Mouse (Mus musculus) spleen, adult 2 months (tissue): ENCODE results near the gene Rcor3.

Source experiments
- CTCF ChIP-seq: fragments of 200-500 bp; IDR thresholded peaks from 2 replicates; pipeline ENCODE4 v1.5.1; 2011; ENCODE audit warnings: mild to moderate bottlenecking, inconsistent platforms; ENCODE audit not compliant: insufficient read depth, insufficient read length, insufficient replicate concordance; ENCODE audit errors: extremely low read depth
- POLR2A ChIP-seq: fragments of 200-500 bp; IDR thresholded peaks from 2 replicates; pipeline ENCODE4 v1.6.1; 2011; ENCODE audit warnings: low read depth, low read length, inconsistent platforms

DNA sequence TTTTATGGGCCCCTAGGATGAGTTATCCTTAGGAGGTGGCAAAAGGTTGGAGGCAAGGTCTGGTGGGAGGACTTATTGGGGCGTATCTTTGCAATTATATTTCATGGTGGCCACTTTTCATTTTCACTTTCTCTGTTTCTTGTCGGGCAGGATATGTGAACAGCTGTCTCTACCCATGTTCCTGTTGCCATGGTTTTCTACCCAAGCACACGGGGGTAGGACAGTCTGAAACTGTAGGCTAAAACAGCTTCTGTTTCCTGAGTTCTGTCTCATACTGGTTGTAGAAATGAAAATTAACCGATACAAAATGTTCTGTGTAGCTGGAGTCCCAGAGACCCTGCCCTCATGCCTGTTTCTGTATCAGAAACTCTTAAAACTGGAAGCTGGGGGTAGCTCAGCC, 13.3 kb upstream of the Rcor3 start:
- TF ChIP-seq CTCF: no peak
- TF ChIP-seq POLR2A: no peak
